Mouse (Mus musculus) monocyte, adult 2 months (primary cell): ENCODE data around the gene Tpp2.
"Not testable (repeated sequence)": the region's sequence is repeated elsewhere in the genome, so short reads cannot be mapped to it uniquely, and the experiment has no call there.

ENCODE experiments used
- DNase-seq, 2 experiments: peaks; one replicate each; pipeline ENCODE4 v3.0.0; 2022; ENCODE audit warnings: low spot score in 2 of 2, low read depth in 1 of 2

Tpp2 gene

DNA sequence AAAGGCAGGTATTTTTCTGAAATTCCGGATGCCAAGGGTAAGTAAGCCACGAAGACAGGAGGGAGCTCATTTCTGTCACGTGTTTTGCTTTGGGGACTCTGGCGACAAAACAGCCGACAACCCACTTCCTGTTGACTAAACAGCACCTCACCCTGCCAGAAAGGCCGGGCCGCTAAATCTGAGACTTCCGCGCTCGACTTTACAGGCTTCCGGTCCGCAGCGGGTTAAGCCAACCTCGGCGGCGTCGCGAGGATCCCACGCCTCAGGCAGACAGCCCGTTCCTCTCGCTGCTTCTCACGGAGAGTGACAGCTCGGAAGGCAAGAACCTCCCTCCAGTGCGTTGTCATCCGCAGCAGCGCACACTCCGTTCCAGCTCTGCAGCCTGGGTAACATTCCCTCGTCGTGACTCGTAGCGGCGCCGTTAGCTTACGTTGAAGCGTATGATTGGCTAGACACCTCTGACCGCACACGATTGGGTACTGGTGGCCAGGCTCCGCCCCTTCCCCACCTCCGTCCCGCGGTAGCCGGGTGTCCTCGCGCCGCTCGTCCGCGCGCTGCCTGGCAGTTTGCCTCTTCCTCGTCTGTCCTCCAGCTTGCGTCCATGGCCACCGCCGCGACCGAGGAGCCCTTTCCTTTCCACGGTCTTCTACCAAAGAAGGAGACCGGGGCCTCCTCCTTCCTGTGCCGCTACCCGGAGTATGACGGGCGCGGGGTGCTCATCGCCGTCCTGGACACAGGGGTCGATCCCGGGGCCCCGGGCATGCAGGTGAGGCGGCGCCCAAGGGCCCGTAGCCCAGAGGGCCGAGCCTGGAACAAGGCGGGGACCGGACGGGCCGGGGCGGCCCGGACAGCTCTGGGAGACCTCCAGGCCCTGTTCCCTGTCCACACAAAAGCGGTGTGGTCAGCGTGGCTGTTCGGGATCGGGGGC is at the start of gene Tpp2:
Gene Tpp2 (plus strand): TSS at position 160 of the 928 bp plus-strand sequence.
- peak; percentile 85 to 91 for DNase-seq

DNA sequence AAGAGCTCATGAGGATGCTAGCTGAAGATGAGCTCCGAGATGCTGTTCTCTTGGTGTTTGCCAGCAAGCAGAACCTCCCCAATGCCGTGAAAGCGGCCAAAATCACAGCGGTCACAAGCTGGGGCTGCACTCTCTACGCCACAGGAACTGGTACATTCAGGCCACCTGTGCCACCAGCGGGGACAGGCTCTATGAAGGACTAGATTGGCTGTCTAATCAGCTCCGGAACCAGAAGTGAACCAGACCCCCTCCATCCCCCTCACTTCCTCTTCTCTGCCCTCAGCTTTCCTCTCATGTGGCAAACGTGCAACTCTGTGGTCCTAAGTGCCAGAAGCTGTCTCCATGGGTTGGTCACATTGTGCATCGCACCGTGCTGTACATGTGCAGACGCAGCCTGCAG is 45.1 kb upstream of the Tpp2 start:
- DNase-seq, result not testable (repeated sequence)

DNA sequence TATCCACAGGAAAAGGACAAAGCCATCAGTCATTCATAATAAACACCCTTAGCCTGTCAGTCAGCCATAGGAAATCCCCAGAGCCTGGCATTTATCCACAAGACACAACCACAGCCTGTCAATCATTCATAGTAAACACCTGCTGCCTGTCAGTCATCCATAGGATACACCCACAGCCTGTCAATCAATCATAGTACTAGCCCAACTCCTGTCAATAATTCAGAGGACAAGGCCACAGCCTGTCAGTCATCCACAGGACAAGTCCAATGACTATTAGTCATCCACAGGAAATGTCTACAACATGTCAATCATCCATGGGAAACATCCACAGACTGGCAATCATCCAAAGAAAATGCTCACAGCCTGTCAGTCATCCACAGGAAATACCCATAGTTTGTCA is 37.7 kb upstream of the Tpp2 start:
- DNase-seq, result no peak

DNA sequence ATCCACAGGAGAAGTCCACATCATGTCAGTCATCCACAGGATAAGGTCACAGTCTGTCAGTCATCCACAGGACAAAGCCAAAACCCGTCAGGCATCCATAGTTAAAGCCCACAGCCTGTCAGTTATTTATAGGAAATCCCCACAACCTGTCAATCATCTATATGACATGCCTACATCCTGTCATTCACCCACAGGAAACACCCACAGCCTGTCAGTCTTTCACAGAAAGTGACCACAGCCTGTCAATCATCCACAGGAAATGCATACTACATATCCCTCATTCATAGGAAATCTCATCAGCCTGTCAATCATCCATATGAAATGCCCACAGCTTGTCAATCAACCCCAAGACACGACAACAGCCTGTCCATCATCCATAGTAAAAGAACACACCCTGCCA is 36.3 kb upstream of the Tpp2 start:
- no peak for DNase-seq

DNA sequence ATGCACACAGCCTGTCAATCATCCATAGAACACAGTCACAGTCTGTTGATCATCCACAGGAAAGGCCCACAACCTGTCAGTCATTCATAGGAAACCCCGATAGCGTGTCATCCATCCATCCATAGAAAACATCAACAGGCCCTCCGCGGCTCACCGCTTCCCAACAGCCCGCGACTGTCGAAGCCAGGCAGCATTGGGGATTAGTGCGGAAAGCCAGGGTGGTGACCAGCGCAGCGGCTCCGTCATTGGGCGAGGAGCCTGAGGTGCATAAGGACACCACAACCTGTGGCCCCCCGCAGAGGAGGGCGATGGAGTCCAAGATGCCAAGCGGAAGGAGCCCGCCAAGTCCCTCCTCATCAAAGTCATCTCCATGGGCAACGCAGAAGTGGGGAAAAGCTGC is 35.5 kb upstream of the Tpp2 start:
- DNase-seq, result no peak

DNA sequence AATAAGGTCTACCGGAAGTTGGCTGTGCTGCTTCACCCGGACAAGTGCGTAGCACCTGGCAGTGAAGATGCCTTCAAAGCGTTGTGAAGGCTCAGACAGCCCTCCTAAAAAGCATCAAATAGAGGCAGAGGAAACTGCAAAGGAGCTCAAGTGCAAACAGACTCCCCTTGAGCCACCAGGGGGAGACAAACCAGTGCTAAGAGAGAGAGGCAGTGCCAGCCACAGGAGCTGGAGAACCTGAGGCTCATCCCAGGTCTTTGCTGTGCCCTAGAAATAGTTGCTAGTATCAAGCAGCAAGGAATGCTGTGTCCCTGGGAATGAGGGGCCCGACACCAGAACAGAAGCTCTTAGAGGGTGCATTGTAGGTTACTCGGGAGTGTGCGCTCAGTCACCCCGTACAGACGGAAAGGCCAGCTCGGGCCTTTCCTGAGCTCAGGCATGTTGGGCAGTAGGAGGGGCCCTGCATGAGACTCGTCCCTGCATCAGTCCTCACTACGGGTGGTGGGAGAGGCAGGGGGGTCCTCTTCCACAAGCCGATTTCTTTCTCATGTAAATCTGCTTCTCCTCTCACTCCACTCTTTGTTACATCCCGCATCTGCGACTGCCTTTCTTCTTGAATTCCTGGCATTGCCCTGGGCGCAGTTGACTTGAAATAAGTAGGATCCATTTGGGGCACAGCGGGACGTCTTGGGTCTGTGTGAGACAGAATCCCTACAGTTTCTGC is 34.3 kb upstream of the Tpp2 start:
- peak in 1 of 2 experiments; percentile 23 for DNase-seq

DNA sequence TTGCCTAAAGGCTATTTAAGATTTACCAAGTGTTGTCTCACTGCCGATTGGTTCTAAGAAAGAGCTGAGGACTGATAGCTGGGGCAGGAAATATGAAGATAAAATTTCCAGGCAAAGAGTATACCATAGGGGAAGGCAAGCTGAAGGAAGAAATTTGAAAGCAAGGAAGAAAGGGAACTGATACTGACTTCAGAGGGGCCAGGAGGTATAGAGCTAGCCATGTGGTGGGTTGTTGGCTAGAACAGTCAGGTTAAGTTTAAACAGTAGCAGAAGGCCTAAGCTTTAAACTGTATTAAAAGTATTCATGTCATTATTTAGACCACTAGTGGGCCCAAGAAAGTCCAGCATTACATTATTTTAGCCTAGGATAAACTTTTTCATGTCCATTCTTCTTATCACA is 31.0 kb upstream of the Tpp2 start:
- DNase-seq, result no peak

DNA sequence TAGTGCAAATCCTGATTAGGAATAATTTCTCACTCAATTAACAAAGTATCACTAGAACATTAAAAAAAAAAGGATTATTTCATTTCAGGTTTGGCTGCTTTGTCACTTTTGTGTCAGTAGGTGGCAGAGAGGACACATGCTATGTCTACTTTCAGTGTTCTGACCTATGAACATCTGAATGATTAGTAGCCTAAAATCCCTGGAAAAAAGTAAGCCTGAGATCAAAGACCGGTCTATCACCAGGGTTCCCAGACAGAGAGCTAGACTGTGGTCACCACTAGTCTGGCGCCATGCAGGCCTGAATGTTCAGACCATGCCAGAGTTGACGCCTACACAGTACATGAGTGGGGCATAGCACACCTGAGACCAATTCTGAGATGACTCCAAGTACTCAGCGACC is 30.6 kb upstream of the Tpp2 start:
- DNase-seq, result no peak

DNA sequence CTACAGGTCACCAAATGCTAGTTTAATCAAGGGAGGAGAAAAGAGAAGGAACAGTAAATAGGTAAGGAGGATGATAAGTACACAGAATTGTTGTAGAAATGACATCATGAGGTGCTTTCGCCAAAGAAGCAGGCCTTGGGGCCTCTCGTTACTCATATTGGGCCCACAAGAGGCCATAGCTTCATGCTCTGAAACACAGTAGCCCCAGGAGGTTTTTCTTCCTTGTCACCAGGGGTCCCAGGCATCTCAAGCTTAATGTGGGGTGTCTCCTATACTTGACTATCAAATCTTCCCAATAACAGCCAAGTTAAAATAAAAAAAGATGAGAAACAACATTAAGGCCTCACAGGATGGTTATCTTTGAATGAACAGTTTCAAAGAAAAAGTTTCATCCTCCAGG is 18.0 kb upstream of the Tpp2 start:
- DNase-seq, result no peak

DNA sequence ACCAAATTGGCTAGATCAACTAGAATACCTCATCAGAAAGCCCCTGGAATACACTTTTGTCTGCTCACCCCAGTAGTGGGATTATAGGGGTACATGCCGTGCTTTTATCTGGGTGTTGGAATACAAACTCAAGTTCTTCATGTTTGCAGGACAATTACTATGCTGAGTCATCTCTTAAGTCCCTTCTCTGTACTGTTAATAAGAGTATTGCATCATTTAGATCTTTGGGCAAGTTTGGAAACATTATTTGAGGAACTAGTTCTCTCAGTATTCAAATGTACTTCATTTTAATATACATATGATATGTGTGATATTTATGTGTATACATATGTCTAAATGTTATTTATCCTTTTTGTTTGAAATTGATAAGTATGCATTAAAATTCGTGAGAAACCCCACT is 16.6 kb upstream of the Tpp2 start:
- no peak for DNase-seq

DNA sequence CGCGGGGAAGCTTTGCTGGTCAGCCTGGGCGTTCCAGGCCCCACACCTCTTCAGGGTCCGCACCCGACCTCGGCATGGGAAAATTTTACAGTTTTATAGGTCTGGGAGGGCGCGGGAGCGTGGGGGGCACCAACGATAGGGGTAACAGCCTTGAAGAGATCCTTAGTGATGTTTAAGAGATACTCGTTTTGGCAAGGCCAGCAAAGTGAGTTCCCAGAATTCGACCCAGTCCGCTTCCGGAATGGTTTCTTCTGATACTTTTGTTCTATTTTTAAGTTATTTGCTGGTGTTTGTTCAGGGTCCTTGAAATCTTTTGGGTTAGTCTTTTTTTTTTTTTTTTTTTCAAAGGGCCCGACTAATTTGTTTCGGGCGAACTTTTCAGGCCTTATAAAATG is 966 bp downstream of the Tpp2 start:
- DNase-seq, result no peak

DNA sequence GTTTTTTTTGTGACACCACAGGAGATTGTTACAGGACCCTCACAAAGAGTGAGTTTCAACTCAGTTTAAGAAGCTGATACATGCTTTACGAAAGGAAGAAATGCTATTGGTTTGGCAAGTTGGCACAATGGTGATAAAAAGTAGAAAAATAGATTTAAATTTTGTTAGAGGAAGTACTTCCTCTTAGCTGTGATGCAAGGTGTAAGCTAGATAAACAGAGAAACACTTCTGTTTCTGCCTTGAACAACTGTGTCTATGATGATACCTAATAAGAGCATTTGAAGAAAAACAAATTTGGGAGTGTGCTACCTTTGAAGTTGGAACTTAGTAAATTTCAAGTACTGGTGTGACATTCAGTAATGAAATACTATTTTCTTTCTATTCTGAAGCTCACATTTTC is 5.9 kb downstream of the Tpp2 start:
- DNase-seq, result no peak

DNA sequence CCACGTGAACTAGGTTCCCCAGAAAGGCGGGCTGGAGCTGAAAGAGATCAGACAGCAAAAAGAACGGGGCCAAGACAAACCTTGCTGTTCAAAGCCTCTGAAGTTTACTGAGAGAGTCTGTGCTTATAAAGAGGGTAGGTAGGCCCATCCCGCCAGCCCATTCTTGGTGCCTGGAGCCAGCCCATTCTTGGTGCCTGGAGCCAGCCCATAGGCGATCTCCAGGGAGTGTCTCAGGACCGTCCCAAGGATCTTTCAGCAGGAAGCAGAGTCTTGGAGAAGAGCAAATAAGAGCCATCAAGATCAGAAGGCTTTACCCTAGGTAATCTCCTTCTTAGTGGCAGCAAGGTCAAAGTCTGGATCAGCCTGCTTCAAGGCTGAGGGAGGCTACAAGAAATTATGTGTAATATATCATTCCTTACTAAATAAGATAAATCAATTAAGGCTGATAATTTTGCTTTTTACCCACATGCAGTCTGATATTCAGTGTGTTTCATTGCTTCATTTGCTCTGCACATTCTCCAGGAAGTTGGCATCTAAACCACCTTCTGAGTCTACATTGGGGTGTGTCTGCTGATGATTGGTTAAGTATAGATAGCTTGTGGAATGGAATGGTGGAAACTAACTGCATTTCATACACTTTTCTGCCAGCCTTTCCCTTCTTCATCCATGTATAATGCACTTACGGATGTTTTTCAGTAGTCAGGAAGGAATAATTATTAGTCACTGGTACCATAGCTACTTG is 8.2 kb downstream of the Tpp2 start:
- no peak for DNase-seq

DNA sequence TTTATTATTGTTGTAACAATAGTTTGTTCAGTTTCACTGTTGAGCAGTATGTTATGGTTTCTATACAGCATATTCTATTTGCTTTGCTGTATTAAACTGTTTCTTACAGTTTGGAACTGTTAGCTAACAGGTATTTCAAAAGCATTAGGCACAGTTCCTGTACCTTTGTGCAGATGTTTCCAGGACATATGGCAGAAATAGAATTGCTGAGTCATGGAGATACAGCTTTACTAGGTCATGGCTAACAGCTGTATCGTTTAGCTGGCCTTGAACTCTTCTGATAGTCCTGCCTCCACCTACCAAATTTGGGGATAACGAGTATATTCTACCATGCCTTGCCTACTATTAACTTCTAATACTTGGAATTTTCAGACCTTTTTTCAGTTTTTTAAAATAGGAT is 9.4 kb downstream of the Tpp2 start:
- no peak for DNase-seq

DNA sequence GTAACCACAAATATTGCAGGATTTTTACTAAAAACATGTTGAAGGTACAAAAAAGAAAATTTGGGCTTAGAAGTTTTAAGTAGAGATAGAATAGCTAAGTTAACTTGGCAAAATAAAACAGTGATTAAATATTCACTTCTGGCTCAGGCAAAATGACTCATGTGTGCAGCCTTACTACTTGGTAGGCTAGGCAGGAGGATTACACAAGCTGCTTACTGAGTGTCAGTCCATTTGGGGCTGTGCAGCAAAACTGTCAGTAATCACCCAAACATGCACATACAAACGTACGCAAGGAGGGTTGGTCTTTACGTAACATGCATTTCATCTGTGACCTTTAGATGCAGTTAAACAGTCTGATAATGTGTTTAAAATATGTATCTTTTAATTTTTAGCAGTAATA is 20.2 kb downstream of the Tpp2 start:
- DNase-seq, result no peak

DNA sequence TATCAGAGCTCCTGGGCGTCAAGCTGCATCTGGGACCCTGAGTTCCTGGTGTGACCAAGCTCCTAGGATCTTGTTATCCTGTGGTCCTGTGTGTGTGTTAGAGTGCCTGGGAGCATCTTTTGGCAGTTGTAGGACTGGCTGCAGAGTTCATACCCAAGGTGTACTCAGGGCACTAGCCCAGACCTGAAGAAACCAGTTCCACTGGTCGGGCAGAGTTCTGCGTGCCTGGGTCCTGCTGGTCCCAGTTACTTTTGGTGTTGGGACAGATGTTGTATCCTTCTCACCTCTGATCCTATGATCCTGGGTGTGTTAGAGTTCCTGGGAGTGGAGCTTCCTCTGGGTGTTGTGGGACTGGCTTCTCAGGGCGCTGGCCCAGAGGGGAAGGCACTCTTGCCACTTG is 30.9 kb downstream of the Tpp2 start:
- DNase-seq, result no peak

DNA sequence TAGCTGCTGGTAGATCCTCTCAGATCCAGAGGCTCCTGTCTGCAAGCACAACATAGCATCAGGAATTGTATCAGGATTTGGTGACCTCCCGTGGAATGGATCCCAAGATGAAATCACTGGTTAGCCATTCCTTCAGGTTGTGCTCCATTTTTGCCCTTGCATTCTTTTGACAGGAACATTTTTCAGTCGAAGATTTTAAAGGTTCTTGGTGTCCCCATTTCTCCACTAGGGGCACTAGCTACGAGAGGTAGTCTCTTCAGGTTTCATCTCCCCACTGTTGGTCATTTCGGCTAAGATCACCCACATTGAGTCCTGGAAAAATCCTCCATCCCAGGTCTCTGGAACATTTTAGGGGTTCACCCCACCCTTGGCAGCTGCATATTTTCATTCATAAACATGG is 33.3 kb downstream of the Tpp2 start:
- DNase-seq, result no peak

DNA sequence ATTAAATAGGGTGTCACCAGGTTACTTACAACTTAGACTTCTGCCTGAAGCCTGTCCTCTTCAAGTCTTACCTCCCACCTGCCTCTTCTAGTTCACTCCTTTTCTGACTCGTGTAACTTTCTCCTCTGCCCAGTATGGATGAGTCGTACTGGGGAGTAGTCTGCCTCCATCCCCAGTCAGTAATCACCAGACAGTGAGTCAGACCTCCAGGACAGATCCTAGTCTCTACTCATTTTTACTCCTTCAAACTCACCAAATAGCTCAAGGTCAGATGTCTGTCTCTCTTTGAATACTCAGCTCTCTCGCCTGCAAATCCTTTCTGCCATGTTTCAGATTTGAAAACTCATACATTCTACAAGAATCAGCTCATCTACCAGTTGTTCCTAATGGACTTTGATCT is 35.9 kb downstream of the Tpp2 start:
- no peak for DNase-seq

DNA sequence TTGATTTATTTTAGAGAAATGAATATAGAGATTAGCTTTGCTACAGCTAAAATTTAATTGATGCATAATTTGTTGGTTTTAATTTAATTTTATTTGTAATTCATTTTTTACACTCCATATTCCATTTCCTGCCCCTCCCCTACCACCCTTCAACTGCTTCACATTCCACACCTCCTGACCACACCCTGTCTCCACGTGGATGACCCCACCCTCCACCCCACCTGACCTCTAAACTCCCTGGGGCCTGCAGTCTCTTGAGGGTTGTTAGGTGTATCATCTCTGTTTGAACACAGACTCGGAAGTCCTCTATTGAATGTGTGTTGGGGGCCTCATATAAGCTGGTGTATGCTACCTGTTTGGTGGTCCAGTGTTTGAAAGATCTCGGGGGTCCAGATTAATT is 37.6 kb downstream of the Tpp2 start:
- no peak for DNase-seq

DNA sequence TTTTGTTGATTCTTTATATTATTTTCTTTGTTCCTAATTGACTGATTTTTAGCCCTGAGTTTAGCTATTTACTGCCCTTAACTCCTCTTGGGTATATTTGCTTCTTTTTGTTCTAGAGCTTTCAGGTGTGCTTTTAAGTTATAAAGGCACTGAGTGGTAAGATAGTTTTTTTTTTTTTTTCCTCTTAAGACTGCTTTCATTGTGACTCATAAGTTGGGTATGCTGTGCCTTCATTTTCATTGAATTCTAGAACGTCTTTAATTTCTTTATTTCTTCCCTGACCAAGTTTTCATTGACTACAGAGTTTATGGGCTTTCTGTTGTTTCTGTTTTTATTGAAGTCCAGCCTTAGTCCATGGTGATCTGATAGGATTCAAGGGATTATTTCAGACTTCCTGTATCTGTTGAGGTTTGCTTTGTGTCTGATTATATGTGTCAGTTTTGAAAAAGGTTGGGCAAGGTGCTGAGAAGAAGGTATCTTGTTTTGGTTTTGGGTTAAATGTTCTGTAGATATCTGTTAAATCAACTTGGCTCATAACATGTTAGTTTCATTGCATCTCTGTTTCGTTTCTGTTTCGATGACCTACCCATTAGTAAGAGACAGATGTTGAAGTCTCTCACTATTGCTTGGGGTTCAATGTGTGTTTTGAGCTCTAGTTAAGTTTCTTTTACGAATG is 63.6 kb downstream of the Tpp2 start:
- no peak for DNase-seq

DNA sequence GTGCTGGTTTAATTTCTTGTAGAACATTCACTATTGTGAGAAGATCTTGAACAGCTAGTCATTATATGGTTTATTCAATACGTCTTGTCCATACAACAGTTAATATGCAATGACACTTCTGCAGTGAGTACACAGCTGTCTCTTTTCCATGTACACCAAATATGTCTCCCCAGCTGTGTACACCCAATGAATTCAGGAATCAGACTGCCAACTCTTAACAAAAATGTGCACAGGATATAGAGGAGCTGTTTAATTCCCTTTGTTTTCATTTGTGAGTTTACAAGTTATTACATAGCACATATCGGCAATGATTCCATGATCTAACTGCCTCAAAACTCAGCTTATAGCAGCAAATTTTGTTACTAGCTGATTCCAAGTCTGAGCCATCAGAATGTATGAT is 71.1 kb downstream of the Tpp2 start:
- DNase-seq, result no peak
